Mouse (Mus musculus): ENCODE measurements around the gene Cisd1.

Cisd1 gene

GRCm38 (mm10) chr10:71328382-71328781, 16.4 kb downstream of the Cisd1 start:
- in situ Hi-C loops (cut with MboI, MseI), result loop anchor here (5.0 kb wide), 1 partner anchor 74 kb away; no protein-coding TSS in a partner anchor

GRCm38 (mm10) chr10:71327386-71327785, 17.4 kb downstream of the Cisd1 start:
- in situ Hi-C loops (cut with MboI, MseI), result loop anchor here (5.0 kb wide), 1 partner anchor 75 kb away; no protein-coding TSS in a partner anchor

- in situ Hi-C loops (cut with MboI, MseI), result loop anchor here (5.0 kb wide), 1 partner anchor 76 kb away; no protein-coding TSS in a partner anchor
These were observed 18.0 kb downstream of the Cisd1 start for GRCm38 (mm10) chr10:71326789-71327188.

GRCm38 (mm10) chr10:71326123-71326522, 18.6 kb downstream of the Cisd1 start:
- in situ Hi-C loops (cut with MboI, MseI), result loop anchor here (5.0 kb wide), 1 partner anchor 76 kb away; no protein-coding TSS in a partner anchor

- in situ Hi-C loops (cut with MboI, MseI), result no loop called here
These were observed 21.1 kb downstream of the Cisd1 start for GRCm38 (mm10) chr10:71323669-71324068.

- in situ Hi-C loops (cut with MboI, MseI), result no loop called here
These were observed 28.3 kb downstream of the Cisd1 start for GRCm38 (mm10) chr10:71316497-71316896.

- in situ Hi-C loops (cut with MboI, MseI), result no loop called here
These were observed 28.7 kb downstream of the Cisd1 start for GRCm38 (mm10) chr10:71316056-71316455.

- in situ Hi-C loops (cut with MboI, MseI), result no loop called here
These were observed 30.2 kb downstream of the Cisd1 start for GRCm38 (mm10) chr10:71314596-71314995.

GRCm38 (mm10) chr10:71310288-71310687, 34.5 kb downstream of the Cisd1 start:
- in situ Hi-C loops (cut with MboI, MseI), result no loop called here

GRCm38 (mm10) chr10:71308199-71308598, 36.6 kb downstream of the Cisd1 start:
- in situ Hi-C loops (cut with MboI, MseI), result no loop called here

- in situ Hi-C loops (cut with MboI, MseI), result no loop called here
These were observed 38.0 kb downstream of the Cisd1 start for GRCm38 (mm10) chr10:71306759-71307158.

- in situ Hi-C loops (cut with MboI, MseI), result no loop called here
These were observed 38.6 kb downstream of the Cisd1 start for GRCm38 (mm10) chr10:71306190-71306589.

GRCm38 (mm10) chr10:71302490-71302889, 42.3 kb downstream of the Cisd1 start:
- in situ Hi-C loops (cut with MboI, MseI), result no loop called here

GRCm38 (mm10) chr10:71300161-71300560, 44.6 kb downstream of the Cisd1 start:
- in situ Hi-C loops (cut with MboI, MseI), result no loop called here

GRCm38 (mm10) chr10:71293245-71293644, 51.5 kb downstream of the Cisd1 start:
- in situ Hi-C loops (cut with MboI, MseI), result no loop called here

- in situ Hi-C loops (cut with MboI, MseI), result no loop called here
These were observed 52.5 kb downstream of the Cisd1 start for GRCm38 (mm10) chr10:71292254-71292653.

- in situ Hi-C loops (cut with MboI, MseI), result no loop called here
These were observed 53.0 kb downstream of the Cisd1 start for GRCm38 (mm10) chr10:71291801-71292200.

- in situ Hi-C loops (cut with MboI, MseI), result no loop called here
These were observed 53.5 kb downstream of the Cisd1 start for GRCm38 (mm10) chr10:71291179-71291661.

GRCm38 (mm10) chr10:71285126-71285580, 59.6 kb downstream of the Cisd1 start, which contains the start of gene Ube2d1:
TSS of gene Ube2d1 (minus strand) at chr10:71285262.
- in situ Hi-C loops (cut with MboI, MseI), result no loop called here

GRCm38 (mm10) chr10:71284511-71285125, 60.1 kb downstream of the Cisd1 start:
- in situ Hi-C loops (cut with MboI, MseI), result no loop called here

GRCm38 (mm10) chr10:71284131-71284510, 60.6 kb downstream of the Cisd1 start:
- in situ Hi-C loops (cut with MboI, MseI), result no loop called here

Data from regulatory T cell (primary cell).